ENCODE assay signal across 34 mouse cellular contexts in genomic region chr10:107739815-107740214, GRCm38 (mm10). TPM values are rescaled to one million over a fixed set of nuclear protein-coding genes. Genes with fewer than 3 reads are reported as not detected.
"Had no signal": no experiment of that assay in that cellular context is flagged by ENCODE, and none has a peak within 500 bp of the region (broad histone marks: within the 10 kb centered on the region; RNA-seq: fewer than 3 reads in every experiment).

No protein-coding gene starts in this region.

- DNase-seq: layer of hippocampus, postnatal 36 days; left cerebral cortex, postnatal 4 days; liver; liver, embryonic 13.5 days; liver, postnatal 0 days; lung, adult 18-20 months; lung, embryonic 14.5 days; lung, postnatal 10 days; lung, postnatal 14 days; lung, postnatal 36 days; lung, postnatal 4 days; midbrain, embryonic 14.5 days had no signal

- H3K27ac ChIP-seq: left cerebral cortex, adult 2 months; liver, embryonic 13.5 days; liver, embryonic 14.5 days; liver, embryonic 15.5 days; lung, embryonic 15.5 days; macrophage; midbrain, embryonic 10.5 days; midbrain, embryonic 12.5 days; midbrain, embryonic 13.5 days; midbrain, embryonic 15.5 days; neural tube, embryonic 12.5 days; neural tube, embryonic 13.5 days had no signal

- H3K36me3 ChIP-seq: liver, embryonic 13.5 days; liver, embryonic 15.5 days; lung, embryonic 15.5 days; midbrain, embryonic 10.5 days; midbrain, embryonic 12.5 days; midbrain, embryonic 13.5 days; midbrain, embryonic 15.5 days; neural tube, embryonic 12.5 days; neural tube, embryonic 13.5 days had no signal

- H3K4me3 ChIP-seq: left cerebral cortex, adult 2 months; liver, embryonic 13.5 days; liver, embryonic 15.5 days; lung, embryonic 15.5 days; megakaryocyte, embryonic 14.5 days; midbrain, embryonic 10.5 days; midbrain, embryonic 12.5 days; midbrain, embryonic 13.5 days; midbrain, embryonic 15.5 days; myocyte; neural tube, embryonic 12.5 days; neural tube, embryonic 13.5 days had no signal

- H3K4me2 ChIP-seq: liver, embryonic 11.5 days; liver, embryonic 13.5 days; liver, embryonic 15.5 days; lung, embryonic 14.5 days; lung, embryonic 15.5 days; midbrain, embryonic 11.5 days; midbrain, embryonic 12.5 days; midbrain, embryonic 13.5 days; midbrain, embryonic 15.5 days; neural tube, embryonic 12.5 days; neural tube, embryonic 13.5 days had no signal

- H3K27me3 ChIP-seq: liver, embryonic 13.5 days; liver, embryonic 15.5 days; lung, embryonic 15.5 days; megakaryocyte, embryonic 14.5 days; midbrain, embryonic 12.5 days; midbrain, embryonic 13.5 days; midbrain, embryonic 15.5 days; neural tube, embryonic 12.5 days; neural tube, embryonic 13.5 days had no signal

- H3K9me3 ChIP-seq: liver, embryonic 13.5 days; liver, embryonic 15.5 days; lung, embryonic 15.5 days; megakaryocyte, embryonic 14.5 days; midbrain, embryonic 10.5 days; midbrain, embryonic 12.5 days; midbrain, embryonic 13.5 days; midbrain, embryonic 15.5 days; neural tube, embryonic 12.5 days; neural tube, embryonic 13.5 days had no signal

- H3K4me1 ChIP-seq: liver, embryonic 13.5 days; liver, embryonic 15.5 days; lung, embryonic 15.5 days; megakaryocyte, embryonic 14.5 days; midbrain, embryonic 10.5 days; midbrain, embryonic 12.5 days; midbrain, embryonic 13.5 days; midbrain, embryonic 15.5 days; neural tube, embryonic 12.5 days; neural tube, embryonic 13.5 days had no signal

- H3K9ac ChIP-seq: liver, embryonic 13.5 days; liver, embryonic 14.5 days; liver, embryonic 15.5 days; liver, postnatal 0 days; lung, embryonic 14.5 days; lung, embryonic 15.5 days; midbrain, embryonic 12.5 days; midbrain, embryonic 13.5 days; midbrain, embryonic 15.5 days; neural tube, embryonic 12.5 days; neural tube, embryonic 13.5 days had no signal

- ATAC-seq: liver, postnatal 0 days; lung, postnatal 0 days; midbrain, embryonic 13.5 days; midbrain, embryonic 15.5 days; midbrain, embryonic 16.5 days had no signal

RNA-seq across cellular contexts. Expression of gene Ptprq, which starts 20.0 kb away (rescaled TPM):
- total RNA-seq: megakaryocyte progenitor cell, adult 5-6 weeks; megakaryocyte, adult 5-6 weeks; megakaryocyte-erythroid progenitor cell, adult 5-6 weeks; monocyte, adult 5-6 weeks had no signal
- polyA plus RNA-seq: liver, adult 2 months; liver, embryonic 11.5 days; liver, embryonic 13.5 days; liver, embryonic 15.5 days; liver, postnatal 0 days; macrophage; midbrain, embryonic 10.5 days had no signal
